Mouse (Mus musculus) kidney, adult 8-10 months (tissue): ENCODE data around the gene Dpep1.

Experiments used
- DNase-seq, 2 experiments: peaks; one replicate each; pipeline ENCODE4 v3.0.0; 2022

Gene Dpep1

GRCm38 (mm10) chr8:123250940-123251339, 64.9 kb downstream of the Dpep1 start:
- DNase-seq = no peak
